In the genomic region with DNA sequence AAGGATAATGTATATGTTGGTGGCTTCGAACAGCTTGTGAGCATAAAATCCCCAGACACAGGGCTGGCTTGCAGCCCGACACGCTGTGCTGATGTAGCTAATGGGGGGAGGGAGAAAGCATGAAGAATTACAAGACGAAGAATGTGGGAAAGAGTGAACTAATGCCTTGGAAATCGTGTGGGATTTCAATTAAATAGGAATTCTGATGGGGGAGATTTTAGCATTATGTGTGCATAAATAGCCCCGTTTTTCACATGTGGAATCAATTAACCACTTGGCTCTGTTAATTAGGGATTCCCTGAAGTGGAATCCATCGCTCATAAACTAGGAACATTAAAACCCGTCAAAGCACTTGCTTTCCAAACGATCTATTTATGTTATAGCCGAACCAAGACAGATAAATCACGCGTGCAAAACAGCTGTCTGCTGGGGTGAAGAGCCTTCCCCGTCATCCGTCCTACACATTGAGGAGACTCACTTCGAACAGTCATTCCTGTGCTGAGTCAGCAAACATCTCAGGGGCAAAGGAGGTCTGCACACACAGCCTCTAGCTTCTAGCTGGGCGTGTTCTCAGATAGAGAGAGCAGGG, we compare ENCODE assay signal across 11 mouse cellular contexts.
A peak's percentile ranks its signal among the peaks of the same experiment; 100 is the strongest.
DNase-seq lines count a peak whose midpoint lies in the region; ATAC-seq and TF ChIP-seq lines count a peak whose summit lies in the region.
"Had no signal": no experiment of that assay in that cellular context is flagged by ENCODE, and none has a peak within 500 bp of the region (broad histone marks: within the 10 kb centered on the region; RNA-seq: fewer than 3 reads in every experiment).

No protein-coding gene starts in this region.

- ATAC-seq in hindbrain, embryonic 15.5 days (ENCODE audit: low FRiP score, low read depth), result peak; percentile 39; the same call in 1 of the 2 replicates
- ATAC-seq in stomach, embryonic 14.5 days (ENCODE audit: insufficient number of reproducible peaks, insufficient read depth, low FRiP score, low read depth), result peak; percentile 46; the same call in 1 of the 2 replicates
- ATAC-seq in stomach, postnatal 0 days (ENCODE audit: low FRiP score, low TSS enrichment), result no peak; the same call in 1 of the 2 replicates
- ATAC-seq in intestine, embryonic 15.5 days, result 0 out of 2 replicates have a peak, but pooled peaks have one; percentile 39

- no peak for TF ChIP-seq CTCF in stomach, postnatal 0 days (IDR thresholded peaks at IDR 0.05; ENCODE audit: low read depth)
- no peak for TF ChIP-seq CTCF in thymus, adult 2 months (IDR thresholded peaks at IDR 0.05; ENCODE audit: borderline replicate concordance, control insufficient read depth, extremely low read depth, insufficient read depth, low read length, poor library complexity)
- TF ChIP-seq CTCF in heart, adult 2 months (IDR thresholded peaks at IDR 0.05), result no peak

- no peak for TF ChIP-seq EP300 in stomach, postnatal 0 days (optimal IDR thresholded peaks at IDR 0.05)
- TF ChIP-seq EP300 in heart, adult 2 months (IDR thresholded peaks at IDR 0.05; ENCODE audit: insufficient read depth, low read depth, low read length), result no peak

- peak overlapping the region; percentile 31 for H3K4me2 ChIP-seq in hindbrain, embryonic 15.5 days
- H3K4me2 ChIP-seq in stomach, embryonic 14.5 days (replicated peaks; ENCODE audit: low read depth, low read length), result peak overlapping the region; percentile 23
- no peak overlapping the region; the same call in 1 of the 2 replicates for H3K4me2 ChIP-seq in stomach, postnatal 0 days (replicated peaks; ENCODE audit: low read depth)
- peak overlapping the region; percentile 35; the same call in 1 of the 2 replicates for H3K4me2 ChIP-seq in intestine, embryonic 15.5 days (replicated peaks)
- H3K4me2 ChIP-seq: heart, embryonic 13.5 days; midbrain, embryonic 12.5 days had no signal

- H3K79me2 ChIP-seq in heart, adult 2 months (replicated peaks; ENCODE audit: control insufficient read depth, insufficient read depth, low read length), result no peaks in the 10 kb centered on the region

- WGBS in hindbrain, embryonic 15.5 days, result 37% methylated on average over 16 of the region's 16 CpGs
- 79% methylated on average over 16 of the region's 16 CpGs for WGBS in hindbrain, embryonic 10.5 days
- 26% methylated on average over 16 of the region's 16 CpGs for WGBS in stomach, embryonic 14.5 days
- WGBS in stomach, postnatal 0 days, result 33% methylated on average over 16 of the region's 16 CpGs
- 36% methylated on average over 16 of the region's 16 CpGs for WGBS in intestine, embryonic 15.5 days
- 86% methylated on average over 16 of the region's 16 CpGs for WGBS in thymus, adult 2 months
- 64% methylated on average over 16 of the region's 16 CpGs for WGBS in heart, adult 2 months

- TF ChIP-seq POLR2A in thymus, adult 2 months (IDR thresholded peaks at IDR 0.05; ENCODE audit: control insufficient read depth, extremely low read depth, insufficient read depth, low read length, poor library complexity), result no peak
- no peak for TF ChIP-seq POLR2A in heart, adult 2 months (IDR thresholded peaks at IDR 0.05; ENCODE audit: insufficient read depth, low read depth, low read length)

- DNase-seq in hindbrain, embryonic 10.5 days (ENCODE audit: low spot score), result no peak
- no peak for DNase-seq in stomach, postnatal 0 days (ENCODE audit: low spot score)
- no peak for DNase-seq in natural killer cell, adult 2 months (ENCODE audit: low spot score in 2 of 2)
- no peak for DNase-seq in thymus, adult 2 months
- no peak for DNase-seq in heart, adult 2 months
- DNase-seq: adrenal gland, postnatal 10 days had no signal

- intact Hi-C loops in heart, adult 2 months (cut with DNase I), result no loop called here

- H3K4me1 ChIP-seq in hindbrain, embryonic 15.5 days (replicated peaks), result peaks cover 13% of the 10 kb centered on the region
- H3K4me1 ChIP-seq in hindbrain, embryonic 10.5 days (replicated peaks), result 0 out of 2 replicates have a peak, but pooled peaks cover 14% of the 10 kb centered on the region
- no peaks in the 10 kb centered on the region for H3K4me1 ChIP-seq in stomach, embryonic 14.5 days (ENCODE audit: control insufficient read depth, insufficient read depth, low read length)
- no peaks in the 10 kb centered on the region for H3K4me1 ChIP-seq in stomach, postnatal 0 days (replicated peaks; ENCODE audit: control insufficient read depth, insufficient read depth)
- 0 out of 2 replicates have a peak, but pooled peaks cover 3% of the 10 kb centered on the region for H3K4me1 ChIP-seq in intestine, embryonic 15.5 days (replicated peaks)
- no peaks in the 10 kb centered on the region for H3K4me1 ChIP-seq in thymus, adult 2 months (replicated peaks; ENCODE audit: control insufficient read depth, insufficient read depth, low read length)
- H3K4me1 ChIP-seq in heart, adult 2 months (ENCODE audit: control insufficient read depth, insufficient read depth, low read length), result no peaks in the 10 kb centered on the region
- H3K4me1 ChIP-seq: heart, embryonic 13.5 days had no signal

- H3K9ac ChIP-seq in hindbrain, embryonic 15.5 days, result no peak overlapping the region
- H3K9ac ChIP-seq in stomach, embryonic 14.5 days (replicated peaks; ENCODE audit: low read depth, low read length), result no peak overlapping the region
- no peak overlapping the region for H3K9ac ChIP-seq in stomach, postnatal 0 days (ENCODE audit: low read length)
- no peak overlapping the region for H3K9ac ChIP-seq in intestine, embryonic 15.5 days
- no peak overlapping the region for H3K9ac ChIP-seq in heart, adult 2 months (ENCODE audit: low read depth, low read length)
- H3K9ac ChIP-seq: heart, embryonic 13.5 days; midbrain, embryonic 12.5 days had no signal

- peak overlapping the region; percentile 39 for H3K27ac ChIP-seq in hindbrain, embryonic 15.5 days (replicated peaks)
- H3K27ac ChIP-seq in hindbrain, embryonic 10.5 days, result no peak overlapping the region
- H3K27ac ChIP-seq in stomach, embryonic 14.5 days (ENCODE audit: low read length), result peak overlapping the region; percentile 28
- no peak overlapping the region for H3K27ac ChIP-seq in stomach, postnatal 0 days (replicated peaks)
- H3K27ac ChIP-seq in intestine, embryonic 15.5 days, result no peak overlapping the region
- H3K27ac ChIP-seq in thymus, adult 2 months (ENCODE audit: control insufficient read depth, insufficient read depth, low read length), result no peak overlapping the region
- no peak overlapping the region for H3K27ac ChIP-seq in heart, adult 2 months
- H3K27ac ChIP-seq: heart, embryonic 13.5 days; midbrain, embryonic 12.5 days had no signal

- H3K27me3 ChIP-seq in hindbrain, embryonic 15.5 days, result no peaks in the 10 kb centered on the region
- no peaks in the 10 kb centered on the region for H3K27me3 ChIP-seq in hindbrain, embryonic 10.5 days (ENCODE audit: insufficient read depth, poor library complexity, severe bottlenecking)
- no peaks in the 10 kb centered on the region for H3K27me3 ChIP-seq in stomach, embryonic 14.5 days (ENCODE audit: control insufficient read depth, insufficient read depth, low read length)
- no peaks in the 10 kb centered on the region for H3K27me3 ChIP-seq in stomach, postnatal 0 days (ENCODE audit: control insufficient read depth, insufficient read depth, low read length)
- H3K27me3 ChIP-seq in intestine, embryonic 15.5 days (replicated peaks), result no peaks in the 10 kb centered on the region
- no peaks in the 10 kb centered on the region for H3K27me3 ChIP-seq in thymus, adult 2 months (ENCODE audit: control insufficient read depth, insufficient read depth, low read length)
- H3K27me3 ChIP-seq in heart, adult 2 months (ENCODE audit: control insufficient read depth, insufficient read depth, low read length), result no peaks in the 10 kb centered on the region
- H3K27me3 ChIP-seq: heart, embryonic 13.5 days had no signal

- H3K36me3 ChIP-seq in hindbrain, embryonic 15.5 days, result no peaks in the 10 kb centered on the region
- no peaks in the 10 kb centered on the region for H3K36me3 ChIP-seq in hindbrain, embryonic 10.5 days
- no peaks in the 10 kb centered on the region for H3K36me3 ChIP-seq in stomach, embryonic 14.5 days (ENCODE audit: control insufficient read depth, insufficient read depth, low read length)
- no peaks in the 10 kb centered on the region for H3K36me3 ChIP-seq in stomach, postnatal 0 days (ENCODE audit: control insufficient read depth, insufficient read depth, low read length)
- no peaks in the 10 kb centered on the region for H3K36me3 ChIP-seq in intestine, embryonic 15.5 days
- no peaks in the 10 kb centered on the region for H3K36me3 ChIP-seq in thymus, adult 2 months (ENCODE audit: control insufficient read depth, insufficient read depth, low read length)
- no peaks in the 10 kb centered on the region for H3K36me3 ChIP-seq in heart, adult 2 months (ENCODE audit: control insufficient read depth, insufficient read depth, low read length)
- H3K36me3 ChIP-seq: heart, embryonic 13.5 days; midbrain, embryonic 12.5 days had no signal

- no peaks in the 10 kb centered on the region for H3K9me3 ChIP-seq in hindbrain, embryonic 15.5 days
- H3K9me3 ChIP-seq in hindbrain, embryonic 10.5 days, result peaks cover 3% of the 10 kb centered on the region; the same call in 1 of the 2 replicates
- no peaks in the 10 kb centered on the region for H3K9me3 ChIP-seq in stomach, embryonic 14.5 days (ENCODE audit: control insufficient read depth, low read depth, low read length)
- H3K9me3 ChIP-seq in stomach, postnatal 0 days (ENCODE audit: control insufficient read depth, low read length), result no peaks in the 10 kb centered on the region
- H3K9me3 ChIP-seq in intestine, embryonic 15.5 days, result no peaks in the 10 kb centered on the region

- no peak overlapping the region for H3K4me3 ChIP-seq in hindbrain, embryonic 15.5 days
- H3K4me3 ChIP-seq in hindbrain, embryonic 10.5 days, result no peak overlapping the region
- no peak overlapping the region for H3K4me3 ChIP-seq in stomach, embryonic 14.5 days (ENCODE audit: low read depth, low read length)
- H3K4me3 ChIP-seq in stomach, postnatal 0 days (ENCODE audit: low read depth, low read length), result no peak overlapping the region
- no peak overlapping the region for H3K4me3 ChIP-seq in intestine, embryonic 15.5 days (replicated peaks)
- H3K4me3 ChIP-seq in thymus, adult 2 months (ENCODE audit: control insufficient read depth, insufficient read depth, low read length), result no peak overlapping the region
- no peak overlapping the region for H3K4me3 ChIP-seq in heart, adult 2 months
- H3K4me3 ChIP-seq: heart, embryonic 13.5 days; midbrain, embryonic 12.5 days had no signal

Comparison
In these comparisons a context has a peak if more than half of its experiments do, and no peak if none do; other contexts are left out.
1. H3K27ac ChIP-seq: peak in hindbrain, embryonic 15.5 days (single experiment) and stomach, embryonic 14.5 days (single experiment); none in hindbrain, embryonic 10.5 days (single experiment), stomach, postnatal 0 days (single experiment), intestine, embryonic 15.5 days (single experiment), thymus, adult 2 months (single experiment) and heart, adult 2 months (single experiment).